Mouse (Mus musculus): ENCODE results near the gene Ccnt1. TPM values are rescaled to one million over a fixed set of nuclear protein-coding genes. Genes with fewer than 3 reads are reported as not detected.

The Ccnt1 gene
- total RNA-seq, 2 experiments from 2014 or later: 45.5 to 45.9 TPM

GRCm38 (mm10) chr15:98566973-98567277 is 3.8 kb downstream of the Ccnt1 start:
- no peak for DNase-seq (ENCODE audit: low spot score in 2 of 2)
- intact Hi-C loops (cut with DNase I): loop anchor here (5.0 kb wide), 1 partner anchor 35 kb away; the partner anchor contains the start of gene Kansl2

- no peak for DNase-seq (ENCODE audit: low spot score in 2 of 2)
- intact Hi-C loops (cut with DNase I): no loop called here
Observed at GRCm38 (mm10) chr15:98557186-98557585, 13.5 kb downstream of the Ccnt1 start.

GRCm38 (mm10) chr15:98555881-98556280 is 14.8 kb downstream of the Ccnt1 start:
- intact Hi-C loops (cut with DNase I): no loop called here
- no peak for DNase-seq (ENCODE audit: low spot score in 2 of 2)

- DNase-seq (ENCODE audit: low spot score in 2 of 2): no peak
- intact Hi-C loops (cut with DNase I): no loop called here
Observed at GRCm38 (mm10) chr15:98552758-98553157, 18.0 kb downstream of the Ccnt1 start.

- intact Hi-C loops (cut with DNase I): no loop called here
- DNase-seq (ENCODE audit: low spot score in 2 of 2): no peak
Observed at GRCm38 (mm10) chr15:98546843-98547242, 23.9 kb downstream of the Ccnt1 start.

- DNase-seq (ENCODE audit: low spot score in 2 of 2): no peak
- intact Hi-C loops (cut with DNase I): no loop called here
Observed at GRCm38 (mm10) chr15:98545151-98545550, 25.6 kb downstream of the Ccnt1 start.

- no peak for DNase-seq (ENCODE audit: low spot score in 2 of 2)
- intact Hi-C loops (cut with DNase I): no loop called here
Observed at GRCm38 (mm10) chr15:98543341-98543740, 27.4 kb downstream of the Ccnt1 start.

GRCm38 (mm10) chr15:98541064-98541463 is 29.7 kb downstream of the Ccnt1 start:
- intact Hi-C loops (cut with DNase I): no loop called here
- no peak for DNase-seq (ENCODE audit: low spot score in 2 of 2)

GRCm38 (mm10) chr15:98537923-98538322 is 32.8 kb downstream of the Ccnt1 start:
- no peak for DNase-seq (ENCODE audit: low spot score in 2 of 2)
- intact Hi-C loops (cut with DNase I): no loop called here

GRCm38 (mm10) chr15:98536828-98537510 is 33.8 kb downstream of the Ccnt1 start:
- DNase-seq (ENCODE audit: low spot score in 2 of 2): no peak
- intact Hi-C loops (cut with DNase I): no loop called here

- intact Hi-C loops (cut with DNase I): no loop called here
- no peak for DNase-seq (ENCODE audit: low spot score in 2 of 2)
Observed at GRCm38 (mm10) chr15:98535921-98536320, 34.8 kb downstream of the Ccnt1 start.

- DNase-seq (ENCODE audit: low spot score in 2 of 2): peak; percentile 99
- intact Hi-C loops (cut with DNase I): loop anchor here (5.0 kb wide), 1 partner anchor 33 kb away; no protein-coding TSS in a partner anchor
Observed at GRCm38 (mm10) chr15:98533881-98534627, 36.7 kb downstream of the Ccnt1 start, which contains the start of gene Kansl2. Kansl2 (minus strand) TSS chr15:98534264.

GRCm38 (mm10) chr15:98533035-98533531 is 37.6 kb downstream of the Ccnt1 start:
- DNase-seq (ENCODE audit: low spot score in 2 of 2): no peak
- intact Hi-C loops (cut with DNase I): loop anchor here (5.0 kb wide), 1 partner anchor 34 kb away; no protein-coding TSS in a partner anchor

GRCm38 (mm10) chr15:98532281-98532680 is 38.4 kb downstream of the Ccnt1 start:
- intact Hi-C loops (cut with DNase I): loop anchor here (5.0 kb wide), 1 partner anchor 35 kb away; no protein-coding TSS in a partner anchor
- peak in 1 of 2 experiments; percentile 52 for DNase-seq (ENCODE audit: low spot score in 2 of 2)

- no peak for DNase-seq (ENCODE audit: low spot score in 2 of 2)
- intact Hi-C loops (cut with DNase I): no loop called here
Observed at GRCm38 (mm10) chr15:98528066-98528563, 42.6 kb downstream of the Ccnt1 start.

- intact Hi-C loops (cut with DNase I): no loop called here
- no peak for DNase-seq (ENCODE audit: low spot score in 2 of 2)
Observed at GRCm38 (mm10) chr15:98527056-98527771, 43.5 kb downstream of the Ccnt1 start.

GRCm38 (mm10) chr15:98526057-98526456 is 44.7 kb downstream of the Ccnt1 start:
- intact Hi-C loops (cut with DNase I): no loop called here
- no peak for DNase-seq (ENCODE audit: low spot score in 2 of 2)

- intact Hi-C loops (cut with DNase I): no loop called here
- no peak for DNase-seq (ENCODE audit: low spot score in 2 of 2)
Observed at GRCm38 (mm10) chr15:98521245-98521644, 49.5 kb downstream of the Ccnt1 start.

GRCm38 (mm10) chr15:98517380-98518355 is 53.1 kb downstream of the Ccnt1 start:
- peak; percentile 44 to 54 for DNase-seq (ENCODE audit: low spot score in 2 of 2)
- intact Hi-C loops (cut with DNase I): no loop called here

All from left cerebral cortex, postnatal 25 days (tissue).